Mouse (Mus musculus): Measurements from ENCODE around the gene Hist1h3h. TPM values are rescaled to one million over a fixed set of nuclear protein-coding genes. Genes with fewer than 3 reads are reported as not detected.
"Not testable (repeated sequence)": the region's sequence is repeated elsewhere in the genome, so short reads cannot be mapped to it uniquely, and the experiment has no call there.

Gene Hist1h3h
- total and polyA plus RNA-seq, 2 experiments from 2014 or later: 532 TPM; not detected in 1

GRCm38 (mm10) chr13:21718381-21719080 lies 1.1 kb downstream of the Hist1h3h start:
- no peak for TF ChIP-seq CTCF (IDR thresholded peaks at IDR 0.05)
- Histone ChIP-seq H3K9me3 (ENCODE audit: low read length) (no peaks in the 10 kb centered on the region), H3K9ac (replicated peaks; ENCODE audit: low read length, poor library complexity, severe bottlenecking) (no peak overlapping the region; the same call in 1 of the 2 replicates), H3K27ac (ENCODE audit: low read depth, low read length) (no peak overlapping the region), H3K27me3 (ENCODE audit: insufficient read depth, low read length) (no peaks in the 10 kb centered on the region), H3K4me1 (ENCODE audit: insufficient read depth, low read length) (peaks cover 2% of the 10 kb centered on the region), H3K4me2 (ENCODE audit: low read depth, low read length, poor library complexity, severe bottlenecking) (peak overlapping the region; percentile 54), H3K4me3 (ENCODE audit: low read depth, low read length) (peak overlapping the region; percentile 38), H3K36me3 (ENCODE audit: insufficient read depth, low read length) (no peaks in the 10 kb centered on the region)
- 63% methylated on average over 4 of the region's 4 CpGs for WGBS
- ATAC-seq (ENCODE audit: low FRiP score): no peak
- no peak for DNase-seq (ENCODE audit: low spot score)

DNA sequence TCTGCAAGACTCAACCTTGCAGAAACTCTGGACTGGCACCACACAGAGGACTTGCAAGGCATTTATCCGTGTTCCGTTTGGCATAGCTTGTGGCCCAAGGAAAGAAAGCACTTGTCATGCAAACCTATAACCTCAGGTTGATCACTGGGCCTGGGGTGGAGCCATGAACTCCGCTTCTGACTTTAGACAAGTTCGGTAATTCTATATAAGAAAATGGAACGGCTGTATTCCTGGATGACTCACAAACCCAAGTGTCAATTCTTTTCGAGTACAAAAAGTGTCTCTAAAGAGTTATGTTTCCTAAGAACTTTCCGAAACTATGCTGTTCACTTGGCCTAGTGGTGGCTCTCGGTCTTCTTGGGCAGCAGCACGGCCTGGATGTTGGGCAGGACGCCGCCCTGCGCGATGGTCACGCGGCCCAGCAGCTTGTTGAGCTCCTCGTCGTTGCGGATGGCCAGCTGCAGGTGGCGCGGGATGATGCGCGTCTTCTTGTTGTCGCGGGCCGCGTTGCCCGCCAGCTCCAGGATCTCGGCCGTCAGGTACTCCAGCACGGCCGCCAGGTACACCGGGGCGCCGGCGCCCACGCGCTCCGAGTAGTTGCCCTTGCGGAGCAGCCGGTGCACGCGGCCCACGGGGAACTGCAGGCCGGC lies 3.8 kb downstream of the Hist1h3h start:
- 0 out of 2 replicates have a peak, but pooled peaks have one; percentile 2 for ATAC-seq (ENCODE audit: low FRiP score)
- WGBS: 1% methylated on average over 15 of the region's 44 CpGs

DNA sequence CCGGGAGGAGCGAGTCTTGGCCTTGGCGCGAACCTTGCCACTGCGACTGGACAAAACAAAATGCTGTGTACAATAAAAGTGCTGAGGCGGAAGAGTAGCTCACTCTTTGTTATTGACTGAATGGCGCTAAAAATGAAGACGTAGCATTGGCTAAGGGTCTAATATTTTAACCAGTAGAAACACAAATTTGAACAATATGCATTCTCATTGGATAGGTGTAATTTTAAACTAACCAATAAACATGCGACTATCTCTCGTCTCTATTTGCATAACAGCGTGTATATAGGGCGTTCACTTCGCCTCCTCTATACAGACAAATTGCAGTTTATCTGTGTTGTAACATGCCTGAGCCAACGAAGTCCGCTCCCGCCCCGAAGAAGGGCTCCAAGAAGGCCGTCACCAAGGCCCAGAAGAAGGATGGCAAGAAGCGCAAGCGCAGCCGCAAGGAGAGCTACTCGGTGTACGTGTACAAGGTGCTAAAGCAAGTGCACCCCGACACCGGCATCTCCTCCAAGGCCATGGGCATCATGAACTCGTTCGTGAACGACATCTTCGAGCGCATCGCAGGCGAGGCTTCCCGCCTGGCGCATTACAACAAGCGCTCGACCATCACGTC lies 4.4 kb downstream of the Hist1h3h start, which contains the start of gene Hist1h2bm:
Gene Hist1h2bm, plus strand, starts transcription at position 288 of the 616 bp plus-strand sequence.
- peak; percentile 96 for DNase-seq (ENCODE audit: low spot score)
- ATAC-seq (ENCODE audit: low FRiP score): peak; percentile 96
- Histone ChIP-seq H3K4me2 (ENCODE audit: low read depth, low read length, poor library complexity, severe bottlenecking) (peak within 1 kb of the TSS; percentile 57), H3K4me3 (ENCODE audit: low read depth, low read length) (peak within 1 kb of the TSS; percentile 39)
- not testable (repeated sequence) for H3K27ac ChIP-seq (ENCODE audit: low read depth, low read length); H3K36me3 ChIP-seq (ENCODE audit: insufficient read depth, low read length); H3K9ac ChIP-seq (replicated peaks; ENCODE audit: low read length, poor library complexity, severe bottlenecking); H3K27me3 ChIP-seq (ENCODE audit: insufficient read depth, low read length); H3K9me3 ChIP-seq (ENCODE audit: low read length); H3K4me1 ChIP-seq (ENCODE audit: insufficient read depth, low read length)
- WGBS: under 1% methylated on average over 37 of the region's 37 CpGs

More for the DNA sequence above, 3.8 kb downstream of the Hist1h3h start:
- H3K4me1 ChIP-seq (ENCODE audit: insufficient read depth, low read length); H3K9ac ChIP-seq (replicated peaks; ENCODE audit: low read length, poor library complexity, severe bottlenecking); H3K27ac ChIP-seq (ENCODE audit: low read depth, low read length); H3K27me3 ChIP-seq (ENCODE audit: insufficient read depth, low read length); DNase-seq (ENCODE audit: low spot score); H3K9me3 ChIP-seq (ENCODE audit: low read length); H3K36me3 ChIP-seq (ENCODE audit: insufficient read depth, low read length): not testable (repeated sequence)
- Histone ChIP-seq H3K4me3 (ENCODE audit: low read depth, low read length) (peak overlapping the region; percentile 39), H3K4me2 (ENCODE audit: low read depth, low read length, poor library complexity, severe bottlenecking) (peak overlapping the region; percentile 57)
- 0 out of 2 replicates have a peak, but pooled peaks have one; percentile 4 for TF ChIP-seq CTCF (IDR thresholded peaks at IDR 0.05)

- TF ChIP-seq CTCF (IDR thresholded peaks at IDR 0.05): no peak
- H3K4me3 ChIP-seq (ENCODE audit: low read depth, low read length): peak overlapping the region; percentile 39
- H3K27ac ChIP-seq (ENCODE audit: low read depth, low read length): no peak overlapping the region
- no peak overlapping the region for H3K9ac ChIP-seq (replicated peaks; ENCODE audit: low read length, poor library complexity, severe bottlenecking)
- peak overlapping the region; percentile 50 for H3K4me2 ChIP-seq (ENCODE audit: low read depth, low read length, poor library complexity, severe bottlenecking)
- H3K9me3 ChIP-seq (ENCODE audit: low read length): no peaks in the 10 kb centered on the region
- 2% methylated on average over 10 of the region's 11 CpGs for WGBS
- peak; percentile 69 for ATAC-seq (ENCODE audit: low FRiP score)
- H3K4me1 ChIP-seq (ENCODE audit: insufficient read depth, low read length): no peaks in the 10 kb centered on the region; the same call in 1 of the 2 replicates
- peak; percentile 51 for DNase-seq (ENCODE audit: low spot score)
- H3K36me3 ChIP-seq (ENCODE audit: insufficient read depth, low read length): no peaks in the 10 kb centered on the region
- H3K27me3 ChIP-seq (ENCODE audit: insufficient read depth, low read length): no peaks in the 10 kb centered on the region
These were observed 5.0 kb downstream of the Hist1h3h start for GRCm38 (mm10) chr13:21722373-21722925.

DNA sequence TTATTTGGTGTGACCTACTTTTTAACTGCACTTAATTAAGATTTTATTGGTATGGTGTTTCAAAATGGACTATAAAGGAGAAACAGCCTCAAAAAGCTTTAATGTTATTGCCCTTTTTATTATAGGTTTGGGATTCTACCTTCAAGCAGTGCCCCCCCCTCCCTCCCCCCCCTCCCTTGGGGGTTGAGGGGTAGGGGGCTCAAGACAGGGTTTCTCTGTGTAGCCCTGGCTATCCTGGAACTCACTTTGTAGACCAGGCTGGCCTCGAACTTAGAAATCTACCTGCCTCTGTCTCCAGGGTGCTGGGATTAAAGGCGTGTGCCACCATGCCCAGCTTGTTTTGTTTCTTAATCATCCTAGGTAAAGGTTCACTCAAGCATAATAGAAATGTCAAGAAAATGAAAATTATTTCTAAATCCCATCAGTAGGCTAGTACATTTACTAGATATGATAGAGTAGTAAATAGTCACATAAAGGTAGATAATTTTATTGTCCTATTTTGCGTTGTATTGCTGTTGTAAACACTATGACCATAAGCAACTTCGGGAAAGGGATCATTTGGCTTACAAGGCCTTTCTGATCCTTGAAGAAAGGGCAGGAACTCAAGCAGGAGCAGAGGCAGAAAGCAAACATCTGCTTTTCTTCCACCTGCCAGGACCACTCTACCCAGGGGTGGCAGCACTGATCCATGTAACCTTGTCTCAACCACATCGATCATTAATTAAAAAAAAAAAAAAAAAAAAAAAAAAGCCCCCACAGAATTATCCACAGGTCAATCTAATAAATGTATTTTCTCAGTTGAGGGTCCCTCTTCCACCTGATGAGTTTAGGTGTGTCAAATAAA lies 5.8 kb downstream of the Hist1h3h start:
- WGBS: 37% methylated on average over 5 of the region's 5 CpGs
- no peak for DNase-seq (ENCODE audit: low spot score)
- H3K4me3 ChIP-seq (ENCODE audit: low read depth, low read length): no peak overlapping the region
- no peaks in the 10 kb centered on the region for H3K36me3 ChIP-seq (ENCODE audit: insufficient read depth, low read length)
- no peaks in the 10 kb centered on the region; the same call in 1 of the 2 replicates for H3K4me1 ChIP-seq (ENCODE audit: insufficient read depth, low read length)
- TF ChIP-seq CTCF (IDR thresholded peaks at IDR 0.05): peak; percentile 22
- H3K27me3 ChIP-seq (ENCODE audit: insufficient read depth, low read length): no peaks in the 10 kb centered on the region
- H3K4me2 ChIP-seq (ENCODE audit: low read depth, low read length, poor library complexity, severe bottlenecking): no peak overlapping the region
- ATAC-seq (ENCODE audit: low FRiP score): no peak
- no peaks in the 10 kb centered on the region for H3K9me3 ChIP-seq (ENCODE audit: low read length)
- no peak overlapping the region for H3K9ac ChIP-seq (replicated peaks; ENCODE audit: low read length, poor library complexity, severe bottlenecking)
- no peak overlapping the region for H3K27ac ChIP-seq (ENCODE audit: low read depth, low read length)
